Mouse (Mus musculus): ENCODE data around the gene Smim1. TPM values are rescaled to one million over a fixed set of nuclear protein-coding genes. Genes with fewer than 3 reads are reported as not detected.

Smim1 gene
- total RNA-seq, 2 experiments from 2014 or later: 6.8 to 10.0 TPM

GRCm38 (mm10) chr4:154022407-154022806, 3.6 kb downstream of the Smim1 start:
- DNase-seq (ENCODE audit: low spot score in 2 of 2): peak in 1 of 2 experiments; percentile 49

GRCm38 (mm10) chr4:154021432-154021831, 4.6 kb downstream of the Smim1 start:
- DNase-seq (ENCODE audit: low spot score in 2 of 2): no peak

GRCm38 (mm10) chr4:154019571-154019970, 6.5 kb downstream of the Smim1 start:
- DNase-seq (ENCODE audit: low spot score in 2 of 2): no peak

GRCm38 (mm10) chr4:154015476-154015875, 10.6 kb downstream of the Smim1 start:
- DNase-seq (ENCODE audit: low spot score in 2 of 2): no peak

- no peak for DNase-seq (ENCODE audit: low spot score in 2 of 2)
Observed at GRCm38 (mm10) chr4:154012132-154012882, 13.7 kb downstream of the Smim1 start.

GRCm38 (mm10) chr4:154011646-154012089, 14.4 kb downstream of the Smim1 start, which contains the start of gene Lrrc47:
Gene Lrrc47 (plus strand): TSS chr4:154011731.
- DNase-seq (ENCODE audit: low spot score in 2 of 2): peak; percentile 79 to 88

- DNase-seq (ENCODE audit: low spot score in 2 of 2): no peak
Observed at GRCm38 (mm10) chr4:154010907-154011645, 15.0 kb downstream of the Smim1 start.

- DNase-seq (ENCODE audit: low spot score in 2 of 2): no peak
Observed at GRCm38 (mm10) chr4:154007759-154008158, 18.3 kb downstream of the Smim1 start.

GRCm38 (mm10) chr4:154006264-154006663, 19.8 kb downstream of the Smim1 start:
- DNase-seq (ENCODE audit: low spot score in 2 of 2): no peak

- no peak for DNase-seq (ENCODE audit: low spot score in 2 of 2)
Observed at GRCm38 (mm10) chr4:154005488-154005887, 20.5 kb downstream of the Smim1 start.

- DNase-seq (ENCODE audit: low spot score in 2 of 2): no peak
Observed at GRCm38 (mm10) chr4:153993505-153993904, 32.5 kb downstream of the Smim1 start.

- no peak for DNase-seq (ENCODE audit: low spot score in 2 of 2)
Observed at GRCm38 (mm10) chr4:153992715-153993114, 33.3 kb downstream of the Smim1 start.

GRCm38 (mm10) chr4:153980470-153980869, 45.6 kb downstream of the Smim1 start:
- no peak for DNase-seq (ENCODE audit: low spot score in 2 of 2)

- DNase-seq (ENCODE audit: low spot score in 2 of 2): no peak
Observed at GRCm38 (mm10) chr4:153979243-153979642, 46.8 kb downstream of the Smim1 start.

- no peak for DNase-seq (ENCODE audit: low spot score in 2 of 2)
Observed at GRCm38 (mm10) chr4:153975768-153976167, 50.3 kb downstream of the Smim1 start.

GRCm38 (mm10) chr4:153975292-153975662, 50.8 kb downstream of the Smim1 start:
- DNase-seq (ENCODE audit: low spot score in 2 of 2): no peak

GRCm38 (mm10) chr4:153974431-153975291, 51.4 kb downstream of the Smim1 start, which contains the start of the genes Dffb and Cep104:
Gene Dffb (minus strand): TSS chr4:153975126.
Gene Cep104 (plus strand): TSS chr4:153975194.
- peak; percentile 94 to 97 for DNase-seq (ENCODE audit: low spot score in 2 of 2)
